Mouse (Mus musculus): ENCODE measurements around the gene Zfp14. TPM values are rescaled to one million over a fixed set of nuclear protein-coding genes. Genes with fewer than 3 reads are reported as not detected.
A peak's percentile ranks its signal among the peaks of the same experiment; 100 is the strongest.

Gene Zfp14
- 0.31 and 0.36 TPM in 2 replicates for polyA plus RNA-seq (2015; fragmentation: Nextera tagmentation; extraction: Ambion mirVana)

GRCm38 (mm10) chr7:30050882-30051548, at the start of gene Zfp14:
Gene Zfp14, minus strand, starts transcription at chr7:30051380.
- Histone ChIP-seq H3K9me3 (ENCODE audit: low read length) (no peaks in the 10 kb centered on the region), H3K9ac (replicated peaks) (peak within 1 kb of the TSS; percentile 60), H3K4me2 (ENCODE audit: low read depth, low read length) (peak within 1 kb of the TSS; percentile 98), H3K4me3 (ENCODE audit: low read depth, low read length) (peak within 1 kb of the TSS; percentile 73), H3K4me1 (ENCODE audit: insufficient read depth) (peaks cover 7% of the 10 kb centered on the region), H3K36me3 (replicated peaks; ENCODE audit: insufficient read depth, low read length) (no peaks in the 10 kb centered on the region), H3K27ac (ENCODE audit: low read depth) (no peak within 1 kb of the TSS), H3K27me3 (ENCODE audit: insufficient read depth, low read length) (no peaks in the 10 kb centered on the region)
- peak; percentile 90 for DNase-seq
- under 1% methylated on average over 40 of the region's 40 CpGs for WGBS (ENCODE audit: insufficient replicate concordance)
- TF ChIP-seq CTCF (IDR thresholded peaks at IDR 0.05; ENCODE audit: low read depth), result no peak
- no peak for TF ChIP-seq EP300 (IDR thresholded peaks at IDR 0.05; ENCODE audit: low read depth)
- ATAC-seq, result peak; percentile 100

DNA sequence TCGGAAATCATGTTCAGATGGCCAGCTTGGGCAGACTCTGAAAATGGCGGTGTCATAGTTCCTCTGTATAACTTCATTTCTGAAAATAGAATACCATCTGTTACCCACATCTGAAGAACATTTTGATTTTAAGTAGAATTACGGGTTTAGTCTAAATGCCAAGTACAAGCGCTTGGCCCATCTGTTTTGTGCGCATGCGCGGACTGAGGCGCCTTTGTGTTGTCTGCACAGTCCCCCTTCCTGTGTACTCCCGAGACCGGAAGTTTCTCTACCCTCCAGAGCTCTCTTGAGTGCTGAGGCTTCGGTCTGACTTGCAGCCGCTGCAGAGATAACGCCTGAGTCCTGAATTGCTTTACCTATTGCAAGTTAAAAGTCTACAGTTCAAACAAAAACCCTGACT, 48.1 kb upstream of the Zfp14 start:
- ATAC-seq (no peak), DNase-seq (no peak)

DNA sequence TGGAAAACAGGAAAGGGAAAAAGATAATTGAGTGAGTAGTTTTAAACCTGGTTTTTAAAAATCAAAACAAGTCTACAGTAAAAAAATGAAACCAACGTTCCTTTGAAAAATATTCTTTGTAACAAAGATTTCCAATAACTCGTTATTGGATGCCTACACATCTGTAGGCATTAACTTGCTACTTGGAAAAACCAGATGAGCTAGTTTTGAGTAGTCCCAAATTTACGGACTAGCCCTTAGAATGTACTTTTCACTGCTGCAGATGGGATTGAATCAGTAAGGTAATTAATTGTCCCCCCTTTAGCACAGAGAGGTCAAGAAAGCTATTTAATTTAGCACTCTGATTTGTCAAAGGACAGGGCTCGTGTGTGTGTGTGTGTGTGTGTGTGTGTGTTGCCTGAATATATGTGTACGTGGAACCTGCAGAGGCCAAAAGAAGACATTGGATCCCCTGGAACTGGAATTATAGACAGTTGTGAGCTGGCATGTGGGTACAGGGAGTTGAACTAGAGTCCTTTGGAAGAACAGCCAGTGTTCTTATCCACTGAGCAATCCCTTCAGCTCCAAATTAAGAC, 44.5 kb upstream of the Zfp14 start:
- DNase-seq, result no peak
- Histone ChIP-seq H3K4me2 (ENCODE audit: low read depth, low read length) (peak overlapping the region; percentile 79), H3K27ac (ENCODE audit: low read depth) (peak overlapping the region; percentile 81), H3K4me1 (ENCODE audit: insufficient read depth) (peaks cover 23% of the 10 kb centered on the region), H3K27me3 (ENCODE audit: insufficient read depth, low read length) (no peaks in the 10 kb centered on the region), H3K9me3 (ENCODE audit: low read length) (no peaks in the 10 kb centered on the region), H3K36me3 (replicated peaks; ENCODE audit: insufficient read depth, low read length) (no peaks in the 10 kb centered on the region), H3K9ac (replicated peaks) (peak overlapping the region; percentile 66), H3K4me3 (ENCODE audit: low read depth, low read length) (peak overlapping the region; percentile 69)
- ATAC-seq, result no peak
- WGBS (ENCODE audit: insufficient replicate concordance), result 15% methylated on average over 5 of the region's 5 CpGs
- TF ChIP-seq EP300 (IDR thresholded peaks at IDR 0.05; ENCODE audit: low read depth), result no peak
- TF ChIP-seq CTCF (IDR thresholded peaks at IDR 0.05; ENCODE audit: low read depth), result no peak

More for the DNA sequence above, 48.1 kb upstream of the Zfp14 start:
- WGBS (ENCODE audit: insufficient replicate concordance), result 80% methylated on average over 13 of the region's 13 CpGs
- no peak overlapping the region for H3K4me2 ChIP-seq (ENCODE audit: low read depth, low read length)
- TF ChIP-seq CTCF (IDR thresholded peaks at IDR 0.05; ENCODE audit: low read depth) (no peak), EP300 (IDR thresholded peaks at IDR 0.05; ENCODE audit: low read depth) (no peak)
- peaks cover 13% of the 10 kb centered on the region for H3K4me1 ChIP-seq (ENCODE audit: insufficient read depth)
- no peak overlapping the region for H3K27ac ChIP-seq (ENCODE audit: low read depth)
- peaks cover 25% of the 10 kb centered on the region for H3K36me3 ChIP-seq (replicated peaks; ENCODE audit: insufficient read depth, low read length)
- no peak overlapping the region for H3K9ac ChIP-seq (replicated peaks)
- peaks cover 6% of the 10 kb centered on the region for H3K9me3 ChIP-seq (ENCODE audit: low read length)
- no peaks in the 10 kb centered on the region for H3K27me3 ChIP-seq (ENCODE audit: insufficient read depth, low read length)
- H3K4me3 ChIP-seq (ENCODE audit: low read depth, low read length), result no peak overlapping the region

- DNase-seq (peak; percentile 87), ATAC-seq (peak; percentile 74)
- H3K9me3 ChIP-seq (ENCODE audit: low read length), result no peaks in the 10 kb centered on the region
- H3K27me3 ChIP-seq (ENCODE audit: insufficient read depth, low read length), result no peaks in the 10 kb centered on the region
- peak within 1 kb of the TSS; percentile 66 for H3K9ac ChIP-seq (replicated peaks)
- H3K4me3 ChIP-seq (ENCODE audit: low read depth, low read length), result peak within 1 kb of the TSS; percentile 69
- WGBS (ENCODE audit: insufficient replicate concordance), result under 1% methylated on average over 26 of the region's 26 CpGs
- H3K4me1 ChIP-seq (ENCODE audit: insufficient read depth), result peaks cover 23% of the 10 kb centered on the region
- peak; percentile 40; the same call in 1 of the 2 replicates for TF ChIP-seq EP300 (IDR thresholded peaks at IDR 0.05; ENCODE audit: low read depth)
- TF ChIP-seq CTCF (IDR thresholded peaks at IDR 0.05; ENCODE audit: low read depth), result peak; percentile 22; the same call in 1 of the 2 replicates
- H3K27ac ChIP-seq (ENCODE audit: low read depth), result peak within 1 kb of the TSS; percentile 81
- peak within 1 kb of the TSS; percentile 79 for H3K4me2 ChIP-seq (ENCODE audit: low read depth, low read length)
- H3K36me3 ChIP-seq (replicated peaks; ENCODE audit: insufficient read depth, low read length), result no peaks in the 10 kb centered on the region
Observed at GRCm38 (mm10) chr7:30094646-30095429, 43.7 kb upstream of the Zfp14 start, which contains the start of gene Zfp260. Gene Zfp260, plus strand, starts transcription at chr7:30094777.

GRCm38 (mm10) chr7:30093918-30094415, 42.8 kb upstream of the Zfp14 start:
- no peaks in the 10 kb centered on the region for H3K36me3 ChIP-seq (replicated peaks; ENCODE audit: insufficient read depth, low read length)
- no peak for DNase-seq
- peaks cover 31% of the 10 kb centered on the region for H3K4me1 ChIP-seq (ENCODE audit: insufficient read depth)
- H3K4me3 ChIP-seq (ENCODE audit: low read depth, low read length), result peak overlapping the region; percentile 69
- TF ChIP-seq CTCF (IDR thresholded peaks at IDR 0.05; ENCODE audit: low read depth), result no peak
- no peak for TF ChIP-seq EP300 (IDR thresholded peaks at IDR 0.05; ENCODE audit: low read depth)
- 74% methylated on average over 6 of the region's 6 CpGs for WGBS (ENCODE audit: insufficient replicate concordance)
- no peaks in the 10 kb centered on the region for H3K27me3 ChIP-seq (ENCODE audit: insufficient read depth, low read length)
- H3K9ac ChIP-seq (replicated peaks), result no peak overlapping the region
- H3K9me3 ChIP-seq (ENCODE audit: low read length), result no peaks in the 10 kb centered on the region
- peak overlapping the region; percentile 79 for H3K4me2 ChIP-seq (ENCODE audit: low read depth, low read length)
- no peak for ATAC-seq
- H3K27ac ChIP-seq (ENCODE audit: low read depth), result no peak overlapping the region

- H3K4me1 ChIP-seq (ENCODE audit: insufficient read depth), result peaks cover 29% of the 10 kb centered on the region
- TF ChIP-seq EP300 (IDR thresholded peaks at IDR 0.05; ENCODE audit: low read depth), result no peak
- TF ChIP-seq CTCF (IDR thresholded peaks at IDR 0.05; ENCODE audit: low read depth), result no peak
- no peaks in the 10 kb centered on the region for H3K9me3 ChIP-seq (ENCODE audit: low read length)
- no peak for ATAC-seq
- 69% methylated on average over 9 of the region's 9 CpGs for WGBS (ENCODE audit: insufficient replicate concordance)
- H3K36me3 ChIP-seq (replicated peaks; ENCODE audit: insufficient read depth, low read length), result no peaks in the 10 kb centered on the region
- H3K4me3 ChIP-seq (ENCODE audit: low read depth, low read length), result no peak overlapping the region
- no peak overlapping the region for H3K9ac ChIP-seq (replicated peaks)
- no peak overlapping the region for H3K27ac ChIP-seq (ENCODE audit: low read depth)
- DNase-seq, result no peak
- no peak overlapping the region for H3K4me2 ChIP-seq (ENCODE audit: low read depth, low read length)
- no peaks in the 10 kb centered on the region for H3K27me3 ChIP-seq (ENCODE audit: insufficient read depth, low read length)
Observed at GRCm38 (mm10) chr7:30092666-30093065, 41.5 kb upstream of the Zfp14 start.

Data from liver, postnatal 0 days (tissue).